ENCODE assay signal across 19 mouse cellular contexts in genomic region chr11:35743586-35743985, GRCm38 (mm10). TPM values are rescaled to one million over a fixed set of nuclear protein-coding genes. Genes with fewer than 3 reads are reported as not detected.
A peak's percentile ranks its signal among the peaks of the same experiment; 100 is the strongest.
DNase-seq lines count a peak whose midpoint lies in the region.
"Had no signal": no experiment of that assay in that cellular context is flagged by ENCODE, and none has a peak within 500 bp of the region (broad histone marks: within the 10 kb centered on the region; RNA-seq: fewer than 3 reads in every experiment).

No protein-coding gene starts in this region.

- peak; percentile 13 for DNase-seq in cerebellum, adult 9-10 months
- no peak for DNase-seq in cerebellum, adult 9-11 months
- peak; percentile 25 to 52 for DNase-seq in layer of hippocampus, adult 18-20 months (ENCODE audit: low spot score in 2 of 2)
- no peak for DNase-seq in layer of hippocampus, adult 9-10 months (ENCODE audit: low spot score)
- peak; percentile 12 for DNase-seq in right cerebral cortex, postnatal 25 days
- DNase-seq in right cerebral cortex, postnatal 36 days (ENCODE audit: low spot score in 2 of 2): no peak
- DNase-seq in layer of hippocampus, adult 9-11 months: peak; percentile 42
- DNase-seq in gastrocnemius, adult 18-20 months (ENCODE audit: low spot score): no peak
- DNase-seq: adrenal gland, postnatal 25 days; gastrocnemius, postnatal 14 days; heart, postnatal 14 days; kidney, adult 11 months; kidney, postnatal 14 days; liver; lung, embryonic 14.5 days; lung, postnatal 14 days; retina, postnatal 1 day had no signal

RNA-seq across cellular contexts. Expression of gene Pank3, which starts 25.7 kb away (rescaled TPM):
- total RNA-seq in layer of hippocampus, adult 18-20 months (2021): 10 to 100 TPM; 37.2 to 37.9 TPM
- total RNA-seq in gastrocnemius, adult 18-20 months (2021): 10 to 100 TPM; 15.1 to 16.0 TPM

RNA-seq across cellular contexts. Expression of gene Fbll1, which starts 55.1 kb away (rescaled TPM):
- 10 to 100 TPM; 44.5 to 46.2 TPM for total RNA-seq in layer of hippocampus, adult 18-20 months (2021)
- not detected for total RNA-seq in gastrocnemius, adult 18-20 months (2021)
- total RNA-seq: gastrocnemius, postnatal 14 days; granulocyte monocyte progenitor cell, adult 5-6 weeks; heart, postnatal 14 days; megakaryocyte progenitor cell, adult 5-6 weeks had no signal

Comparison
In these comparisons a context has a peak if more than half of its experiments do, and no peak if none do; other contexts are left out.
1. DNase-seq: peak in cerebellum, adult 9-10 months (single experiment), layer of hippocampus, adult 18-20 months (2 of 2), right cerebral cortex, postnatal 25 days (single experiment) and layer of hippocampus, adult 9-11 months (single experiment); none in cerebellum, adult 9-11 months (single experiment), layer of hippocampus, adult 9-10 months (single experiment), right cerebral cortex, postnatal 36 days (0 of 2) and gastrocnemius, adult 18-20 months (single experiment).
2. RNA of gene Fbll1, which starts 55.1 kb away (total RNA-seq): 44.5 to 46.2 TPM in layer of hippocampus, adult 18-20 months; not detected in gastrocnemius, adult 18-20 months; every median in the first group is over 10 times any median in the second.